Mouse (Mus musculus) forebrain, embryonic 16.5 days (tissue): ENCODE results near the gene Qrich2. TPM values are rescaled to one million over a fixed set of nuclear protein-coding genes. Genes with fewer than 3 reads are reported as not detected.
A peak's percentile ranks its signal among the peaks of the same experiment; 100 is the strongest.

Experiments used
- ATAC-seq: fragments of 200-750 bp; cut with Nextera tagmentation; 2 replicates; pipeline ENCODE4 v1.8.0; 2017; ENCODE audit warnings: mild to moderate bottlenecking, moderate library complexity
- H3K27ac ChIP-seq: fragments of 300-500 bp; sonication (generic); 2 replicates; pipeline ENCODE4 v1.5.1; 2014; ENCODE audit warnings: low read length, control low read depth
- H3K27me3 ChIP-seq: fragments of 300-500 bp; sonication (generic); replicated peaks from 2 replicates; pipeline ENCODE4 v1.6.1; 2014; ENCODE audit warnings: low read length; ENCODE audit not compliant: control insufficient read depth, insufficient read depth
- H3K36me3 ChIP-seq: fragments of 300-500 bp; sonication (generic); 2 replicates; pipeline ENCODE4 v1.6.1; 2014; ENCODE audit not compliant: control insufficient read depth, insufficient read depth
- H3K4me1 ChIP-seq: fragments of 300-500 bp; sonication (generic); replicated peaks from 2 replicates; pipeline ENCODE4 v1.6.1; 2014; ENCODE audit warnings: low read length; ENCODE audit not compliant: control insufficient read depth, insufficient read depth
- H3K4me2 ChIP-seq: fragments of 300-500 bp; sonication (generic); 2 replicates; pipeline ENCODE4 v1.6.1; 2014; ENCODE audit warnings: mild to moderate bottlenecking, low read length, control low read depth
- H3K4me3 ChIP-seq: fragments of 300-500 bp; sonication (generic); replicated peaks from 2 replicates; pipeline ENCODE4 v1.5.1; 2014; ENCODE audit warnings: mild to moderate bottlenecking, low read length, control low read depth
- H3K9ac ChIP-seq: fragments of 300-500 bp; sonication (generic); replicated peaks from 2 replicates; pipeline ENCODE4 v1.6.1; 2014; ENCODE audit warnings: low read depth, low read length, control low read depth
- H3K9me3 ChIP-seq: fragments of 300-500 bp; sonication (generic); 2 replicates; pipeline ENCODE4 v1.6.1; 2016; ENCODE audit warnings: low read length; ENCODE audit not compliant: control insufficient read depth
- WGBS: fragments of 180-500 bp; shearing (Covaris S2); extraction: QIAGEN DNeasy Blood & Tissue Kit; methylation state at CpG from one replicate; pipeline ENCODE4 v1.1.7; 2014; 5-methylcytosine and 5-hydroxymethylcytosine counted together
- polyA plus RNA-seq: library from polyadenylated mRNA; unstranded; fragments of >200 nt; fragmentation: Nextera tagmentation; extraction: Ambion mirVana; gene quantifications from 2 replicates; pipeline ENCODE4 v1.2.1, GENCODE M21; 2015

The Qrich2 gene
- polyA plus RNA-seq, 1 experiment from 2014 or later = 0.09 TPM

- Histone ChIP-seq H3K27ac (no peak overlapping the region), H3K36me3 (no peaks in the 10 kb centered on the region), H3K9me3 (no peaks in the 10 kb centered on the region), H3K4me2 (no peak overlapping the region), H3K4me3 (no peak overlapping the region), H3K27me3 (peaks cover 10% of the 10 kb centered on the region), H3K4me1 (0 out of 2 replicates have a peak, but pooled peaks cover 3% of the 10 kb centered on the region), H3K9ac (no peak overlapping the region)
- no peak for ATAC-seq
- 79% methylated on average over 6 of the region's 6 CpGs for WGBS
These were observed 22.7 kb downstream of the Qrich2 start for GRCm38 (mm10) chr11:116443311-116443710.

- WGBS = 80% methylated on average over 6 of the region's 6 CpGs
These were observed 23.2 kb downstream of the Qrich2 start for GRCm38 (mm10) chr11:116442867-116443177.

GRCm38 (mm10) chr11:116442129-116442866, 23.7 kb downstream of the Qrich2 start:
- Histone ChIP-seq H3K4me2 (no peak overlapping the region), H3K4me1 (peaks cover 8% of the 10 kb centered on the region), H3K9me3 (no peaks in the 10 kb centered on the region), H3K27me3 (peaks cover 5% of the 10 kb centered on the region), H3K4me3 (no peak overlapping the region), H3K36me3 (no peaks in the 10 kb centered on the region), H3K9ac (no peak overlapping the region), H3K27ac (no peak overlapping the region)
- 77% methylated on average over 15 of the region's 15 CpGs for WGBS
- no peak for ATAC-seq

More at GRCm38 (mm10) chr11:116442867-116443177, 23.2 kb downstream of the Qrich2 start:
- Histone ChIP-seq H3K4me3 (no peak overlapping the region), H3K4me1 (0 out of 2 replicates have a peak, but pooled peaks cover 3% of the 10 kb centered on the region), H3K9me3 (no peaks in the 10 kb centered on the region), H3K4me2 (no peak overlapping the region), H3K36me3 (no peaks in the 10 kb centered on the region), H3K27ac (no peak overlapping the region), H3K27me3 (peaks cover 7% of the 10 kb centered on the region), H3K9ac (no peak overlapping the region)
- ATAC-seq = no peak

- Histone ChIP-seq H3K4me3 (no peak overlapping the region), H3K4me2 (no peak overlapping the region), H3K36me3 (0 out of 2 replicates have a peak, but pooled peaks cover 2% of the 10 kb centered on the region), H3K9ac (no peak overlapping the region), H3K9me3 (no peaks in the 10 kb centered on the region), H3K27ac (no peak overlapping the region), H3K27me3 (no peaks in the 10 kb centered on the region), H3K4me1 (peaks cover 22% of the 10 kb centered on the region)
- no peak for ATAC-seq
- WGBS = 73% methylated on average over 7 of the region's 7 CpGs
These were observed 25.5 kb downstream of the Qrich2 start for GRCm38 (mm10) chr11:116440408-116441068.

GRCm38 (mm10) chr11:116439269-116440240, 26.5 kb downstream of the Qrich2 start:
- Histone ChIP-seq H3K27me3 (no peaks in the 10 kb centered on the region), H3K4me3 (no peak overlapping the region), H3K4me1 (peaks cover 28% of the 10 kb centered on the region), H3K36me3 (0 out of 2 replicates have a peak, but pooled peaks cover 2% of the 10 kb centered on the region), H3K9me3 (no peaks in the 10 kb centered on the region), H3K4me2 (no peak overlapping the region), H3K27ac (no peak overlapping the region), H3K9ac (no peak overlapping the region)
- WGBS = 86% methylated on average over 19 of the region's 19 CpGs
- ATAC-seq = no peak

GRCm38 (mm10) chr11:116437541-116437940, 28.5 kb downstream of the Qrich2 start:
- H3K4me1 ChIP-seq = peaks cover 30% of the 10 kb centered on the region
- 0 out of 2 replicates have a peak, but pooled peaks cover 2% of the 10 kb centered on the region for H3K36me3 ChIP-seq
- H3K9me3 ChIP-seq = no peaks in the 10 kb centered on the region
- no peak overlapping the region for H3K4me2 ChIP-seq
- H3K9ac ChIP-seq = no peak overlapping the region
- no peak overlapping the region for H3K27ac ChIP-seq
- H3K27me3 ChIP-seq = no peaks in the 10 kb centered on the region
- 85% methylated on average over 11 of the region's 11 CpGs for WGBS
- ATAC-seq = no peak
- H3K4me3 ChIP-seq = no peak overlapping the region

- WGBS = 72% methylated on average over 4 of the region's 4 CpGs
- Histone ChIP-seq H3K4me1 (peaks cover 30% of the 10 kb centered on the region), H3K9me3 (no peaks in the 10 kb centered on the region), H3K27ac (0 out of 2 replicates have a peak overlapping the region, but pooled peaks have one; percentile 18), H3K4me3 (peak overlapping the region; percentile 8; the same call in 1 of the 2 replicates), H3K4me2 (peak overlapping the region; percentile 95), H3K36me3 (0 out of 2 replicates have a peak, but pooled peaks cover 2% of the 10 kb centered on the region), H3K9ac (peak overlapping the region; percentile 42), H3K27me3 (no peaks in the 10 kb centered on the region; the same call in 1 of the 2 replicates)
- no peak for ATAC-seq
These were observed 29.2 kb downstream of the Qrich2 start for GRCm38 (mm10) chr11:116436725-116437331.

GRCm38 (mm10) chr11:116435992-116436724, 29.9 kb downstream of the Qrich2 start:
- H3K4me1 ChIP-seq = peaks cover 30% of the 10 kb centered on the region
- no peak overlapping the region for H3K27ac ChIP-seq
- peak overlapping the region; percentile 95 for H3K4me2 ChIP-seq
- ATAC-seq = no peak
- 73% methylated on average over 5 of the region's 5 CpGs for WGBS
- peaks cover 4% of the 10 kb centered on the region; the same call in 1 of the 2 replicates for H3K27me3 ChIP-seq
- no peaks in the 10 kb centered on the region for H3K9me3 ChIP-seq
- peak overlapping the region; percentile 42 for H3K9ac ChIP-seq
- peak overlapping the region; percentile 17 for H3K4me3 ChIP-seq
- 0 out of 2 replicates have a peak, but pooled peaks cover 2% of the 10 kb centered on the region for H3K36me3 ChIP-seq
